Mouse (Mus musculus): ENCODE results near the gene Wdr72. TPM values are rescaled to one million over a fixed set of nuclear protein-coding genes. Genes with fewer than 3 reads are reported as not detected.

Gene Wdr72
- total RNA-seq, 2 experiments from 2014 or later: not detected

- no peak for ATAC-seq (replicated peaks; ENCODE audit: low FRiP score, poor library complexity, severe bottlenecking)
Observed at GRCm38 (mm10) chr9:74194898-74195297, 84.7 kb downstream of the Wdr72 start.

GRCm38 (mm10) chr9:74228272-74228671 is 118.1 kb downstream of the Wdr72 start:
- ATAC-seq (replicated peaks; ENCODE audit: low FRiP score, poor library complexity, severe bottlenecking): no peak

GRCm38 (mm10) chr9:74241292-74241691 is 131.1 kb downstream of the Wdr72 start:
- ATAC-seq (replicated peaks; ENCODE audit: low FRiP score, poor library complexity, severe bottlenecking): no peak

GRCm38 (mm10) chr9:74248084-74248483 is 137.9 kb downstream of the Wdr72 start:
- ATAC-seq (replicated peaks; ENCODE audit: low FRiP score, poor library complexity, severe bottlenecking): no peak

GRCm38 (mm10) chr9:74249486-74249885 is 139.3 kb downstream of the Wdr72 start:
- no peak for ATAC-seq (replicated peaks; ENCODE audit: low FRiP score, poor library complexity, severe bottlenecking)

- ATAC-seq (replicated peaks; ENCODE audit: low FRiP score, poor library complexity, severe bottlenecking): no peak
Observed at GRCm38 (mm10) chr9:74250522-74250921, 140.4 kb downstream of the Wdr72 start.

- no peak for ATAC-seq (replicated peaks; ENCODE audit: low FRiP score, poor library complexity, severe bottlenecking)
Observed at GRCm38 (mm10) chr9:74258389-74258788, 148.2 kb downstream of the Wdr72 start.

- no peak for ATAC-seq (replicated peaks; ENCODE audit: low FRiP score, poor library complexity, severe bottlenecking)
Observed at GRCm38 (mm10) chr9:74277752-74278385, 167.7 kb downstream of the Wdr72 start.

- ATAC-seq (replicated peaks; ENCODE audit: low FRiP score, poor library complexity, severe bottlenecking): no peak
Observed at GRCm38 (mm10) chr9:74282072-74282471, 171.9 kb downstream of the Wdr72 start.

GRCm38 (mm10) chr9:74286210-74286609 is 176.1 kb downstream of the Wdr72 start:
- ATAC-seq (replicated peaks; ENCODE audit: low FRiP score, poor library complexity, severe bottlenecking): no peak

- ATAC-seq (replicated peaks; ENCODE audit: low FRiP score, poor library complexity, severe bottlenecking): no peak
Observed at GRCm38 (mm10) chr9:74294479-74294878, 184.3 kb downstream of the Wdr72 start.

GRCm38 (mm10) chr9:74318771-74319170 is 208.6 kb downstream of the Wdr72 start:
- no peak for ATAC-seq (replicated peaks; ENCODE audit: low FRiP score, poor library complexity, severe bottlenecking)

GRCm38 (mm10) chr9:74324089-74324924 is 214.2 kb downstream of the Wdr72 start:
- no peak for ATAC-seq (replicated peaks; ENCODE audit: low FRiP score, poor library complexity, severe bottlenecking)

- ATAC-seq (replicated peaks; ENCODE audit: low FRiP score, poor library complexity, severe bottlenecking): no peak
Observed at GRCm38 (mm10) chr9:74324925-74325295, 214.8 kb downstream of the Wdr72 start.

GRCm38 (mm10) chr9:74325981-74326380 is 215.8 kb downstream of the Wdr72 start:
- no peak for ATAC-seq (replicated peaks; ENCODE audit: low FRiP score, poor library complexity, severe bottlenecking)

GRCm38 (mm10) chr9:74328821-74329220 is 218.7 kb downstream of the Wdr72 start:
- ATAC-seq (replicated peaks; ENCODE audit: low FRiP score, poor library complexity, severe bottlenecking): no peak

- ATAC-seq (replicated peaks; ENCODE audit: low FRiP score, poor library complexity, severe bottlenecking): no peak
Observed at GRCm38 (mm10) chr9:74330706-74331495, 220.7 kb downstream of the Wdr72 start.

GRCm38 (mm10) chr9:74332321-74332720 is 222.2 kb downstream of the Wdr72 start:
- ATAC-seq (replicated peaks; ENCODE audit: low FRiP score, poor library complexity, severe bottlenecking): no peak
